Mouse (Mus musculus) T-cell, adult 66 days (primary cell): ENCODE results near the gene Tspan11. TPM values are rescaled to one million over a fixed set of nuclear protein-coding genes. Genes with fewer than 3 reads are reported as not detected.

ENCODE experiments used
- total RNA-seq, 2 experiments: library from RNA; stranded (reverse); gene quantifications; 3 replicates in 1 of 2; 4 replicates in 1 of 2; pipeline ENCODE4 v1.2.4; 2023

The Tspan11 gene
- total RNA-seq, result not detected

GRCm38 (mm10) chr6:127887511-127888421, at the start of gene Tspan11:
Gene Tspan11, plus strand, starts transcription at chr6:127887589.

Other genes starting within 250 kb of the Tspan11 start
- not detected for gene Prmt8, start 118.1 kb upstream of the Tspan11 start, total RNA-seq